Mouse (Mus musculus) embryonic facial prominence, embryonic 13.5 days (tissue): Measurements from ENCODE around the gene Bcl2l1. TPM values are rescaled to one million over a fixed set of nuclear protein-coding genes. Genes with fewer than 3 reads are reported as not detected.
A peak's percentile ranks its signal among the peaks of the same experiment; 100 is the strongest.

Experiments
- ATAC-seq: fragments of 200-750 bp; cut with Nextera tagmentation; 2 replicates; pipeline ENCODE4 v1.8.0; 2017; ENCODE audit warnings: low read depth; ENCODE audit not compliant: insufficient number of reproducible peaks, insufficient read depth, low FRiP score, low TSS enrichment
- H3K27ac ChIP-seq: fragments of 300-500 bp; sonication (generic); 2 replicates; pipeline ENCODE4 v1.5.1; 2015; ENCODE audit warnings: moderate library complexity, mild to moderate bottlenecking, inconsistent platforms
- H3K27me3 ChIP-seq: fragments of 300-500 bp; sonication (generic); 2 replicates; pipeline ENCODE4 v1.6.1; 2015; ENCODE audit warnings: mild to moderate bottlenecking, inconsistent platforms
- H3K36me3 ChIP-seq: fragments of 300-500 bp; sonication (generic); 2 replicates; pipeline ENCODE4 v1.6.1; 2015; ENCODE audit warnings: mild to moderate bottlenecking, inconsistent platforms
- H3K4me1 ChIP-seq: fragments of 300-500 bp; sonication (generic); 2 replicates; pipeline ENCODE4 v1.6.1; 2015; ENCODE audit warnings: inconsistent platforms
- H3K4me2 ChIP-seq: fragments of 300-500 bp; sonication (generic); 2 replicates; pipeline ENCODE4 v1.6.1; 2015; ENCODE audit warnings: moderate library complexity, mild to moderate bottlenecking, inconsistent platforms
- H3K4me3 ChIP-seq: fragments of 300-500 bp; sonication (generic); 2 replicates; pipeline ENCODE4 v1.5.1; 2015; ENCODE audit warnings: mild to moderate bottlenecking, inconsistent platforms
- H3K9ac ChIP-seq: fragments of 300-500 bp; sonication (generic); 2 replicates; pipeline ENCODE4 v1.6.1; 2015; ENCODE audit warnings: mild to moderate bottlenecking, inconsistent platforms
- H3K9me3 ChIP-seq: fragments of 300-500 bp; sonication (generic); 2 replicates; pipeline ENCODE4 v1.6.1; 2016; ENCODE audit warnings: inconsistent platforms
- WGBS: fragments of 180-500 bp; shearing (Covaris S2); methylation state at CpG from one replicate; pipeline ENCODE4 v1.1.7; 2015; ENCODE audit warnings: mixed read lengths; 5-methylcytosine and 5-hydroxymethylcytosine counted together
- polyA plus RNA-seq: library from polyadenylated mRNA; unstranded; fragments of >200 nt; fragmentation: Nextera tagmentation; extraction: Ambion mirVana; gene quantifications from 2 replicates; pipeline ENCODE4 v1.2.1, GENCODE M21; 2015

The Bcl2l1 gene
- polyA plus RNA-seq, 1 experiment from 2014 or later, result 100 TPM

DNA sequence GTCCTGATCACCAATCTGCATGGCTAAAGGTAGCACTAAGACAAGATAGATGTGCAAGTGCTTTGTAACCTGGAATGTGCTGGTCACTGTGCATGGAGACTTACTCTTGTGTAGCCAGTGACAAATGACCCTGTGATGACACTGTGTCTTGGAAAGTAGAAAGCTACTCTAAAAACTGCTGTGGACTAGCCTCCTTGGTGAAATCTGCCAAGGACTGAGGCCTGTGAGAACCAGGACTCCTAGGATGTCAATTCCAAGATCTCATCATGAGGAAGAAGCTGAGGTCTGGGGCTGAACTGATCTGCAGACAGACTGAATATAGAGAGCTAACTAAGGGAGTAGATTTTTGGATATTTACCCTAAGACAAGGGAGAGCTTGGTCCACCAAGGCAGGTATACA, 10.0 kb downstream of the Bcl2l1 start:
- H3K36me3 ChIP-seq, result peaks cover 35% of the 10 kb centered on the region
- no peaks in the 10 kb centered on the region for H3K9me3 ChIP-seq
- no peak overlapping the region for H3K4me3 ChIP-seq
- no peaks in the 10 kb centered on the region for H3K27me3 ChIP-seq
- no peak overlapping the region for H3K4me2 ChIP-seq
- H3K27ac ChIP-seq, result peak overlapping the region; percentile 78; the same call in 1 of the 2 replicates
- no peak for ATAC-seq
- peaks cover 74% of the 10 kb centered on the region for H3K4me1 ChIP-seq
- H3K9ac ChIP-seq, result no peak overlapping the region

DNA sequence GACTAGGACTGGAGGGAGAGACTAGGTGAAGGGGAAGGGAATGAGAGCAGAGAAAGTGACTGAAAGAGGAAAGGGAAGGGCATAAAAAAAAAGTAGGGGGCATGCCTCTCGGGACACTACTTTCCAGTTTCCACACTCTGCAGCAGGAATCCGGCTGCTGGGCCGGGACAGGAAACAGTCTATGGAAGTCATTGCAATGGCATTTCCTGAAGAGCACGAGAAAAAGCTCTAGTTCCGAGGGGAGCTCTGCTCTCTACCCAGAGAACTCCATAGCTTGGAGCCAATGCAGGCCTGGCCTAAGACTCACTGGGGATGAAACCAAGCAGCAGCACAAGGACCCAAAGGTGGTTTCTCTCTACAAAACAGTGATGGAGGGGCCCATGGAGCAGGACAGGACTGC, 10.5 kb downstream of the Bcl2l1 start:
- H3K4me1 ChIP-seq, result peaks cover 74% of the 10 kb centered on the region
- H3K27me3 ChIP-seq, result no peaks in the 10 kb centered on the region
- ATAC-seq, result no peak
- no peak overlapping the region for H3K9ac ChIP-seq
- no peaks in the 10 kb centered on the region for H3K9me3 ChIP-seq
- peak overlapping the region; percentile 78 for H3K27ac ChIP-seq
- H3K4me3 ChIP-seq, result no peak overlapping the region
- H3K36me3 ChIP-seq, result peaks cover 35% of the 10 kb centered on the region
- WGBS, result 14% methylated on average over 5 of the region's 5 CpGs
- H3K4me2 ChIP-seq, result peak overlapping the region; percentile 20; the same call in 1 of the 2 replicates

DNA sequence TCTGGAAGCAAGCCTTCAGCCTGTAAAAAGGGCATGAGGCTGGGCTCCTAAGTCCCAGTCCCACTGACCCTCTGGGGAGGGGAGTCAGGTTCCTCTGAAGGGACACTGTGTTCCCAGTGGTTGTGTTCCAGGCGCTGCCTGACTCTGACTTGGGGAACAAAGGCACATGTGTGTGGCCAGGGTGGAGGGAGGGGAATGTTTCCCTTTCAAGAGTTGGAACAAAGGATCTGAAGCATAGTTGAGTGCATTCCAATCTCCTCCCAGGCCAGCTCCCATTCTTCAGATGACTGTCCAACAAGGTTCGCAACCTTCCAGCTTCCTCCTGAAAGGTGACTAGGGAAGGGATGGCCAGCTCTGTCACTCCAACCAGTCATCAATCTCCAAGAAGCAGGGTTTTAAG, 11.2 kb downstream of the Bcl2l1 start:
- no peak overlapping the region for H3K4me3 ChIP-seq
- H3K27ac ChIP-seq, result peak overlapping the region; percentile 78
- H3K9me3 ChIP-seq, result no peaks in the 10 kb centered on the region
- peak overlapping the region; percentile 20; the same call in 1 of the 2 replicates for H3K4me2 ChIP-seq
- ATAC-seq, result no peak
- peaks cover 71% of the 10 kb centered on the region for H3K4me1 ChIP-seq
- no peak overlapping the region for H3K9ac ChIP-seq
- H3K27me3 ChIP-seq, result no peaks in the 10 kb centered on the region
- 25% methylated on average over 2 of the region's 2 CpGs for WGBS
- peaks cover 30% of the 10 kb centered on the region for H3K36me3 ChIP-seq

DNA sequence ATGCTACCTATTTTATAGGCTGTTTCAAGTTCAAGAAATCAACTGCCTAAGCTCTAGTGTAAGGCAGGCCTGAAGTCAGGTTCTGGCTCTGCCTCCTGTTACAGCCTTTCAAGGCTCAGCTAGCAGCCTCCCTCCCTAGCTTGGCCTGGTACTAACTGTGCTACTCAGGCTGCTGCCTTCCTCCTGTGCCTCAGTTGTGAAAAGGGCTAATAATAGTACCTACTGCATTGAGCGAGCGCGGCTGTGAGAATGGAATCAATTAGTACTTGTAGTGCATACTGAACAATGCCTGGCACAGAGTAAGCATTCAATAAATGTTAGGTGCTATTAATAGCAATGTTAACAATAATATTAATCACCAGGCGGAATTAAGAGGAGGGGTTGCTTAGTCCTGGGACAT, 11.6 kb downstream of the Bcl2l1 start:
- ATAC-seq, result no peak
- Histone ChIP-seq H3K4me2 (0 out of 2 replicates have a peak overlapping the region, but pooled peaks have one; percentile 5), H3K27me3 (no peaks in the 10 kb centered on the region), H3K4me3 (no peak overlapping the region), H3K36me3 (peaks cover 30% of the 10 kb centered on the region), H3K27ac (peak overlapping the region; percentile 78), H3K4me1 (peaks cover 70% of the 10 kb centered on the region), H3K9ac (no peak overlapping the region), H3K9me3 (no peaks in the 10 kb centered on the region)
- WGBS, result 52% methylated on average over 4 of the region's 4 CpGs

DNA sequence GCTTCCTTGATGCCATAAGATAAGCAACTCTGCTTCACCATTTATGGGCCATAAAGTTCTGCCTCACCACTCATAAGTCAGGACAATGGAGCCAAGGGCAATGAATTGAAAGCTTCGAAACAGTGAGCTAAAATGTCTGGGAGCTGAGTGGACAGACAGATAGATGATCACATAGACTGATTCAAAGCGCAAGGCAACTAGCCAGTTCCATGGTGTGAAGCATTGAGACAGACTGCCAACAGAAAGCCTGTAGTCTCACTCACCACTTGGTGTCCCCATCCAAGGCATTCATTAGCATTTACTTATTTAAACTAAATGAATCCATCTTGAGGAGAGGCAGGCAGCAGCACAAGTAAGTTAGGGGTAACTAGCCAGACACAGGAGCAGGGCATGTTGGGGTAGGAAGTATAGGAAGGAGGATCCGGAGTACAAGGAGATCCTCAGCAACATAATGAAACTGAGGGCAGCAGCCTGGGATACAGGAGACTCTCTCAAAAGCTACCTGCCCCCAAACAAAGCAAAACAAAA, 12.4 kb downstream of the Bcl2l1 start:
- H3K27ac ChIP-seq, result peak overlapping the region; percentile 78; the same call in 1 of the 2 replicates
- WGBS, result 89% methylated on average over 3 of the region's 3 CpGs
- no peak for ATAC-seq

DNA sequence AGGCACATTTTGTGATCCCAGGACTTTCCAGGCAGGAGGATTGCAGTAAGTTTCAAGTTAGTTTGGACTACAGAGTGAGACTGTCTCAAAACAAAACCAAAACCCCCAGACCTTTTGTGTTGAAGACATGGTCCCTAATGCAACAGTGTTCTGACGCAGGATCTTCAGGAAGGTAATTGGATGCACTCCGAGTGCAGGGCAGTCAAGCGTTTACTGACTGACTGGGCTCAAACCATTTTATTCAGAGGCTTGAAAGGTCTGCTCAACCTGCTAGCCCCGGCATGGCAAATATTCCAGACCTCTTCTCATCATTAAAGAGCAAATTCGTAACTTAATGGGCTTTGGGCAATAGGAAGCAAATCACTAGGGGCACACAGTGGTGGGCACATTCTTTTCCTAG, 12.8 kb downstream of the Bcl2l1 start:
- no peak overlapping the region for H3K27ac ChIP-seq
- 73% methylated on average over 5 of the region's 5 CpGs for WGBS
- no peak overlapping the region for H3K4me3 ChIP-seq
- H3K4me1 ChIP-seq, result peaks cover 61% of the 10 kb centered on the region
- H3K36me3 ChIP-seq, result peaks cover 23% of the 10 kb centered on the region
- H3K4me2 ChIP-seq, result no peak overlapping the region
- no peak overlapping the region for H3K9ac ChIP-seq
- ATAC-seq, result no peak
- H3K9me3 ChIP-seq, result no peaks in the 10 kb centered on the region
- H3K27me3 ChIP-seq, result no peaks in the 10 kb centered on the region

More for the DNA sequence above, 12.4 kb downstream of the Bcl2l1 start:
- H3K9ac ChIP-seq, result no peak overlapping the region
- H3K4me1 ChIP-seq, result peaks cover 66% of the 10 kb centered on the region
- no peaks in the 10 kb centered on the region for H3K9me3 ChIP-seq
- no peak overlapping the region for H3K4me2 ChIP-seq
- no peak overlapping the region for H3K4me3 ChIP-seq
- H3K27me3 ChIP-seq, result no peaks in the 10 kb centered on the region
- peaks cover 28% of the 10 kb centered on the region for H3K36me3 ChIP-seq

DNA sequence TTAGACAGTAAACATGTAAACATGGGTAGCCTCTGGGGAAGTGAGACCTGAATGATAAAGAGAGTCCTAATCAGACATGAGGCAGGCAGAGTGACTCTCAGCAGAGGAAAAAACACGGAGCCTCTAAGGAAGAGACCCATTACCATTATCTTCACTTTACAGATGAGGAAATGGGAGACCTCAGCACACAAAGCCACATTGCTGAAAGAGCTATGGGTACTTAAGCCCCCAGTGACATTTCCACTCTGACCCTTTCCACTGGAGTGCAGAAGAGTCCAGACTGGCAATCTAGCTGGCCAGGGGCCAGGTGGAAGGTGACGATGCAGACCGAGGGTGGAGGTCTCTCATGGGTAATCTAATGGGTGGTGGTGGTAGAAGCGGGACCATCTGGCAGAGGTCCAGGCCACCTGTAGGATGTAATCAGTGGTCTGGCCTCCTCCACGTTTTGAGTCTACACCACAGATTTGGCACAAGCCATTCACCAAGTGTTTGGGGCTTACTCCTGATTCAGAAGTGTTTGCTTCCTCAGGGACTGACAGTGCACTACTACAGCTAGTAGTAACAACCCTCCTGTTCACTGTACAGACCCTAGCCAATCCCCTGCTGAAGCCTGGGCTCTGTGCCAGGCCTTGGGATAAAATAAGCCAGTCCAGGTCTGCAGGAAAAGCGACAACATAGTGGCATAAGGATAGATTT, 13.8 kb downstream of the Bcl2l1 start:
- peak overlapping the region; percentile 11; the same call in 1 of the 2 replicates for H3K4me2 ChIP-seq
- peaks cover 23% of the 10 kb centered on the region for H3K36me3 ChIP-seq
- no peak overlapping the region for H3K4me3 ChIP-seq
- peak overlapping the region; percentile 69 for H3K27ac ChIP-seq
- 45% methylated on average over 6 of the region's 6 CpGs for WGBS
- H3K4me1 ChIP-seq, result peaks cover 61% of the 10 kb centered on the region
- no peak overlapping the region for H3K9ac ChIP-seq
- no peak for ATAC-seq
- no peaks in the 10 kb centered on the region for H3K9me3 ChIP-seq
- no peaks in the 10 kb centered on the region for H3K27me3 ChIP-seq

DNA sequence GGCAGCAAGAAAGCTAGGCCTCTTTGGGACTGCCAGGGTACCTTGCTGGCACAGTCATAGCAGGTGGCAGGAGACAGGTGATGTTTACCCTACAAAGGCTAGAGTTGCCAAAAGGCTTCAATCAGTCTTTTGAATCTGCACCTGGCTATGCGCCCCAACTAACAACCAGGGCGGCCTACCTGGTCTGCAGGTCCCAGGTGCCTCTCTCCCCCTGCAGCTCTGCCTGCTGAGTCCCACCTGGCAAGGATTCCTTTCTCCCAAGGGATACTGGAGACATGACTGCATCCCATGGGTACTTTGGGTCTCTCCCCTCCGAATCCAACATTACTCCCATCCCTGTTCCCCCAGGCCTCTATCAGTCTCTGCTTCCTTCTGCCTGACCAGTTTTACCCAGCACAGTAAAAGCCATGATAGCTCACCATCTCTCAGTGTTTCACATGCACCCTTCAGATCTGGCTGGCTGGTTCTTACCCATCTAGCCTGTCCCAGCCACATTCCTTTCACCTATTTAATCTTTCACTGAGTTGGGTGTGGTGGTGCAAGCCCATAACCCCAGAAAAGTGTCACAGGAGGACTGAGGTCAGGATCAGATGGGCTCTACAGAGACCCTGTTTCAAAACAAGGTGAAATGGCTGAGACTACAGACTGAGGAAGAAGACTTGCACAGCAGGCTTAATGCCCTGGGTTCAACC, 14.7 kb downstream of the Bcl2l1 start:
- ATAC-seq, result no peak
- H3K27ac ChIP-seq, result peak overlapping the region; percentile 69

DNA sequence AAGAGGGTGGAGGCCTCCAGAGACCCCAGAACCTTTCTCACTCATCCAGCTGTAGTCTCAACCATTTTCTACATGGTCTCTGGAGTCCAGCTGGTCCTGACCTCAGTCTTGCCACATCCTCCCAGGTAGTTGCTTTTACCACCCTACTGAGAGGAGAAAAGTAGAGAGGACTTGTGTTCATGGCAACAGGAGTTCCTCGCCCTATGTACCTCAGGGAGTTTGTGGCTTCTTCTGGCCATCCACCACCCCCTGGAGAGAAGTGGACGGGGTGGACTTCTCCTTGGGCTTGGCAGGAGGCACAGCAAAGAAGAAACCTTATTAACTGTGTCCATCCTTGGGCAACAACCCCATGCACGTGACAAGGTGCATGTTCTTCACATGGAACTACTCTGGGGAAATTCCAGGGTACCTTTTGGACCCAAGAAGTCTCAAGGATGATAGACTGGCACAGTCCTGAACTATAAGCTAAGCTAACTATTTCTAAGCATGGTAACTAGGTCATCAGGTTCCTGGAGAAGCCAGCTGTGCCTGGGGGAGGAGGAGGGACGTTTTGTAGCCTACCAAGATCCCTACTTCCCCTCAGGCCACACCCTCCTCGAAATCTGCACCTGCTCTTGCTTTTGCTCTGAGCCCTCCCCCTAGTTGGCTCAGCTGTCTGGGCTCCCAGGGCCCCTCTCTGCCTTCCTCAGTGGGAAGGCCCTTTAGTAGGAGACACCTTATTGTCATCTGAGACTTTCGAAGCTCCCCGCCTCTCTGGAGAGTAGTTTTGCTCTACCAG, 15.5 kb downstream of the Bcl2l1 start:
- H3K9ac ChIP-seq, result no peak overlapping the region
- H3K36me3 ChIP-seq, result peaks cover 23% of the 10 kb centered on the region
- H3K4me2 ChIP-seq, result no peak overlapping the region
- WGBS, result 68% methylated on average over 7 of the region's 7 CpGs
- no peak overlapping the region for H3K4me3 ChIP-seq
- no peaks in the 10 kb centered on the region for H3K9me3 ChIP-seq
- H3K4me1 ChIP-seq, result peaks cover 54% of the 10 kb centered on the region
- H3K27ac ChIP-seq, result peak overlapping the region; percentile 69
- H3K27me3 ChIP-seq, result no peaks in the 10 kb centered on the region
- ATAC-seq, result no peak

More for the DNA sequence above, 14.7 kb downstream of the Bcl2l1 start:
- no peak overlapping the region for H3K4me3 ChIP-seq
- H3K9ac ChIP-seq, result no peak overlapping the region
- H3K4me2 ChIP-seq, result peak overlapping the region; percentile 1; the same call in 1 of the 2 replicates
- no peaks in the 10 kb centered on the region for H3K27me3 ChIP-seq
- H3K9me3 ChIP-seq, result no peaks in the 10 kb centered on the region
- H3K4me1 ChIP-seq, result peaks cover 61% of the 10 kb centered on the region
- peaks cover 23% of the 10 kb centered on the region for H3K36me3 ChIP-seq
- WGBS, result 72% methylated on average over 3 of the region's 3 CpGs

DNA sequence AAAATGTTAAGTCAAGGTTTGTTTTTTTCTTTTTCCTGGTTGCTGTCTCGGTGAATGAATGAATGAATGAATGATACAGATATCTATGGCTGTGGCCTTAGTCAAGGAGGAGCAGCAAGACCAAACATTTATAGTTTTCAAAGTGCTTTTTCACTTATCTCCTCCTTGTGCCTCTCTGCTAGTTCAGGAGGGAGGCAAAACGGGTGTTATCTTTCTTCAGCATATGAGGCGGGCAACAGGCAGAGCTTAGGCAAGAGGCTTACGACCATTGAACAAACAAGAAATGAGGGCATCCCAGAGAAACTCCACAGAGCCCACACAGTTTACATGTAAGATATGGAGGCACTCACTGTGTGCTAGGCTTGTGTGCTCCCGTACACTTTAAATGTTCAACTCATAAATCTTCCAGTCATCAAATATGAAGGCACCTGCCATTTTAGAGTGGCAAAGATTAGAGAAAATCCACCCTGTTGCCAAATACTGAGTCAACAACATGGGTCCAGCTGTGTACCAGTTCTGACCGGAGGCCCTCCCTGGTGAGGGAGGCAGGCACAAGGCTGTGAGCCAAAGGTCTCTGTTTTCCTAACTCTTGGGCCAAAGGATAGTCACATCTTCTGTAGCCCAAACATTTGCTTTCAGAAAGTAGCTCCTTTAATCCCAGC, 17.2 kb downstream of the Bcl2l1 start:
- Histone ChIP-seq H3K4me3 (no peak overlapping the region), H3K9ac (no peak overlapping the region), H3K27ac (no peak overlapping the region), H3K27me3 (no peaks in the 10 kb centered on the region), H3K4me1 (peaks cover 37% of the 10 kb centered on the region), H3K36me3 (peaks cover 10% of the 10 kb centered on the region), H3K4me2 (no peak overlapping the region), H3K9me3 (no peaks in the 10 kb centered on the region)
- 86% methylated on average over 6 of the region's 6 CpGs for WGBS
- ATAC-seq, result no peak

DNA sequence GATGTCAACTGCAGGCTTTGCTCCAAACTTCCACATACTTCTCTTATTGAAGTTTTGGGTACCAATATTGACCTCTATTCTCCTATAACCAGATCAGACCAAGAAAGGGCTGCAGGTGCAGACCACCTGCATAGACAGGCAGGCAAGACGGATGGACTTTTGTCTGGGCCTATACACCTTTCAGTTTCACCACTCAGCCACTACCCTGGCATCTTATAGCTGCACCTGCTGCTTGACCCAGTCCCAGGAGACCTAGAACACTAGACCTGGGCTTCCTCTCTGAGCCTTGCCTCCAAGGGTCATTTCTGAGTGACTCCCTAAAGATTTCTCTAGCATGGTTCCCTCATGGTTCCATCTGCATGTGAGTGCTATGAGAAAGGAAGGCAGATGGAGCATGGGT, 18.3 kb downstream of the Bcl2l1 start:
- Histone ChIP-seq H3K9me3 (no peaks in the 10 kb centered on the region), H3K27me3 (no peaks in the 10 kb centered on the region), H3K4me3 (no peak overlapping the region), H3K4me1 (peaks cover 28% of the 10 kb centered on the region), H3K4me2 (no peak overlapping the region), H3K36me3 (peaks cover 4% of the 10 kb centered on the region; the same call in 1 of the 2 replicates), H3K27ac (no peak overlapping the region), H3K9ac (no peak overlapping the region)
- 81% methylated on average over 1 of the region's 1 CpGs for WGBS
- no peak for ATAC-seq
